Mouse (Mus musculus): ENCODE data around the gene Cyld. TPM values are rescaled to one million over a fixed set of nuclear protein-coding genes. Genes with fewer than 3 reads are reported as not detected.

The Cyld gene
- polyA plus RNA-seq, 1 experiment from 2014 or later, result 13.5 TPM

GRCm38 (mm10) chr8:88683656-88684289, 13.1 kb upstream of the Cyld start:
- H3K36me3 ChIP-seq (ENCODE audit: control insufficient read depth, insufficient read depth, low read length), result no peaks in the 10 kb centered on the region
- DNase-seq (ENCODE audit: low spot score, missing footprints), result no peak
- H3K9ac ChIP-seq (ENCODE audit: low read length), result no peak overlapping the region
- no peaks in the 10 kb centered on the region for H3K27me3 ChIP-seq (ENCODE audit: control insufficient read depth, insufficient read depth, low read length)
- no peaks in the 10 kb centered on the region for H3K9me3 ChIP-seq (ENCODE audit: control insufficient read depth, low read length)
- no peaks in the 10 kb centered on the region for H3K4me1 ChIP-seq (ENCODE audit: control insufficient read depth, insufficient read depth, low read length)
- 88% methylated on average over 7 of the region's 7 CpGs for WGBS
- H3K4me3 ChIP-seq (ENCODE audit: low read depth, low read length), result no peak overlapping the region
- no peak overlapping the region for H3K4me2 ChIP-seq
- no peak for ATAC-seq (ENCODE audit: low FRiP score)
- H3K27ac ChIP-seq (ENCODE audit: low read depth, low read length), result no peak overlapping the region

DNA sequence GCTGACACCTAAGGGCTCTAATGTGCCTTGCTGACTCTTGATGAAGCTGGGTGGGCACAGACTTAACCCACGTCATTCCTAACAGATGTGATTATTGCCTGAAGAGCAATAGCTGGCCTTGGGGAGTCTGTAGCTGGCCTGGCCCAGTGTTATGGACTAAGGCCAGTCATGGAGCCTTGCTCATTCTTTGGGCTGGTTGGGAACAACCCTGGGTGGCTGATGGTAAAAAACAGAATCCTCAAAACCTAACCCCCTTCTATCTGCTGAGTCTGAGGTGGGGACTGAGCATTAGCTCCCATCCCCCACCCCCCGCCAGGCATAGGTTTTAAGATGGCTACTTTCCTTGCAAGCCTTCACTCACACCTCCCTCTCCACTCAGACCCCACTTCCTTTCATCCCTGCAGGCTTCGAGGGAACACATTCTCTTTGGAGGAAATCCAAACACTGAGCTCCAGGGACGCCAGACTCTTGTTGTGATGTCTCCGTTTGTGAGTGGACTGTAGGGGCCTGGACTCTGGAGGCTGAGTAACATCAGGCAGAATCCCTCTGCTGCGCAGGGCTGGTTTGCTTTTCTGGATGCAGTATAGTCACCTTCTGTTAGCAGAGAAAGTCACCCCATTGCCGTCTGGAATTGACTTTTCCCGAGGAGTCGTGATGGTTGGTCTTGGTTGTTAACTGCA, 10.5 kb upstream of the Cyld start:
- H3K27ac ChIP-seq (ENCODE audit: low read depth, low read length), result no peak overlapping the region
- DNase-seq (ENCODE audit: low spot score, missing footprints), result no peak
- H3K4me3 ChIP-seq (ENCODE audit: low read depth, low read length), result no peak overlapping the region
- whole genome bisulfite sequencing, result 73% methylated on average over 9 of the region's 9 CpGs
- H3K4me1 ChIP-seq (ENCODE audit: control insufficient read depth, insufficient read depth, low read length), result no peaks in the 10 kb centered on the region
- H3K4me2 ChIP-seq, result no peak overlapping the region
- H3K9ac ChIP-seq (ENCODE audit: low read length), result no peak overlapping the region
- H3K9me3 ChIP-seq (ENCODE audit: control insufficient read depth, low read length), result no peaks in the 10 kb centered on the region
- no peaks in the 10 kb centered on the region for H3K36me3 ChIP-seq (ENCODE audit: control insufficient read depth, insufficient read depth, low read length)
- ATAC-seq (ENCODE audit: low FRiP score), result no peak
- no peaks in the 10 kb centered on the region for H3K27me3 ChIP-seq (ENCODE audit: control insufficient read depth, insufficient read depth, low read length)

GRCm38 (mm10) chr8:88686906-88687235, 10.0 kb upstream of the Cyld start:
- no peaks in the 10 kb centered on the region for H3K36me3 ChIP-seq (ENCODE audit: control insufficient read depth, insufficient read depth, low read length)
- H3K4me2 ChIP-seq, result no peak overlapping the region
- ATAC-seq (ENCODE audit: low FRiP score) (no peak), DNase-seq (ENCODE audit: low spot score, missing footprints) (no peak)
- H3K27me3 ChIP-seq (ENCODE audit: control insufficient read depth, insufficient read depth, low read length), result no peaks in the 10 kb centered on the region
- H3K4me1 ChIP-seq (ENCODE audit: control insufficient read depth, insufficient read depth, low read length), result no peaks in the 10 kb centered on the region
- no peak overlapping the region for H3K27ac ChIP-seq (ENCODE audit: low read depth, low read length)
- no peak overlapping the region for H3K9ac ChIP-seq (ENCODE audit: low read length)
- WGBS, result 87% methylated on average over 8 of the region's 8 CpGs
- H3K9me3 ChIP-seq (ENCODE audit: control insufficient read depth, low read length), result no peaks in the 10 kb centered on the region
- no peak overlapping the region for H3K4me3 ChIP-seq (ENCODE audit: low read depth, low read length)

DNA sequence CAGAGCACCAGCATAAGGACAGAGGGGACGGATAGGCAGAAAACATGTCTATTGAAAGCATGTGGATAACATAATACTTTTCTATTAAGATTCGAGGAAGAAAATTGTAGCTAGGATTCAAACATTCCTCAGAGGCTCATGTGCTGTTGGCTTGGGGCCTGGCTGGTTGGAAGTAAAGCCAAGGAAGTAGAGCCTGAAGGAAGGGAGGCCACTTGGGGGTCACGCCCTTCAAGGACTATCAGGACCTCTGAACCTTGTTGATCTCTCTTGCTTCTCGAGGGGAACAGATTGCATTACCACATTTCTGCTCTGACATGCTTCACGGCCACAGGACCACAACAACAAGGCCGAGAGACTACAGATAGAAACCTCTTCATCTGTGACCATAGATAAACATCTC, 7.7 kb upstream of the Cyld start:
- Histone ChIP-seq H3K4me3 (ENCODE audit: low read depth, low read length) (no peak overlapping the region), H3K4me2 (no peak overlapping the region), H3K9me3 (ENCODE audit: control insufficient read depth, low read length) (no peaks in the 10 kb centered on the region), H3K27me3 (ENCODE audit: control insufficient read depth, insufficient read depth, low read length) (no peaks in the 10 kb centered on the region), H3K36me3 (ENCODE audit: control insufficient read depth, insufficient read depth, low read length) (no peaks in the 10 kb centered on the region), H3K27ac (ENCODE audit: low read depth, low read length) (no peak overlapping the region), H3K4me1 (ENCODE audit: control insufficient read depth, insufficient read depth, low read length) (no peaks in the 10 kb centered on the region), H3K9ac (ENCODE audit: low read length) (no peak overlapping the region)
- WGBS, result 85% methylated on average over 6 of the region's 6 CpGs
- no peak for ATAC-seq (ENCODE audit: low FRiP score)
- DNase-seq (ENCODE audit: low spot score, missing footprints), result no peak

- Histone ChIP-seq H3K36me3 (ENCODE audit: control insufficient read depth, insufficient read depth, low read length) (no peaks in the 10 kb centered on the region), H3K4me3 (ENCODE audit: low read depth, low read length) (no peak overlapping the region), H3K4me2 (no peak overlapping the region), H3K9me3 (ENCODE audit: control insufficient read depth, low read length) (no peaks in the 10 kb centered on the region), H3K9ac (ENCODE audit: low read length) (no peak overlapping the region), H3K4me1 (ENCODE audit: control insufficient read depth, insufficient read depth, low read length) (no peaks in the 10 kb centered on the region), H3K27ac (ENCODE audit: low read depth, low read length) (no peak overlapping the region), H3K27me3 (ENCODE audit: control insufficient read depth, insufficient read depth, low read length) (no peaks in the 10 kb centered on the region)
- ATAC-seq (ENCODE audit: low FRiP score), result no peak
- 89% methylated on average over 6 of the region's 6 CpGs for WGBS
- no peak for DNase-seq (ENCODE audit: low spot score, missing footprints)
Observed at GRCm38 (mm10) chr8:88689891-88690290, 6.9 kb upstream of the Cyld start.

GRCm38 (mm10) chr8:88691342-88691948, 5.4 kb upstream of the Cyld start:
- Histone ChIP-seq H3K4me2 (no peak overlapping the region), H3K9ac (ENCODE audit: low read length) (no peak overlapping the region), H3K27me3 (ENCODE audit: control insufficient read depth, insufficient read depth, low read length) (no peaks in the 10 kb centered on the region), H3K36me3 (ENCODE audit: control insufficient read depth, insufficient read depth, low read length) (no peaks in the 10 kb centered on the region), H3K4me3 (ENCODE audit: low read depth, low read length) (no peak overlapping the region), H3K4me1 (ENCODE audit: control insufficient read depth, insufficient read depth, low read length) (0 out of 2 replicates have a peak, but pooled peaks cover 2% of the 10 kb centered on the region), H3K9me3 (ENCODE audit: control insufficient read depth, low read length) (no peaks in the 10 kb centered on the region), H3K27ac (ENCODE audit: low read depth, low read length) (no peak overlapping the region)
- ATAC-seq (ENCODE audit: low FRiP score) (no peak), DNase-seq (ENCODE audit: low spot score, missing footprints) (no peak)
- WGBS, result 68% methylated on average over 4 of the region's 4 CpGs

DNA sequence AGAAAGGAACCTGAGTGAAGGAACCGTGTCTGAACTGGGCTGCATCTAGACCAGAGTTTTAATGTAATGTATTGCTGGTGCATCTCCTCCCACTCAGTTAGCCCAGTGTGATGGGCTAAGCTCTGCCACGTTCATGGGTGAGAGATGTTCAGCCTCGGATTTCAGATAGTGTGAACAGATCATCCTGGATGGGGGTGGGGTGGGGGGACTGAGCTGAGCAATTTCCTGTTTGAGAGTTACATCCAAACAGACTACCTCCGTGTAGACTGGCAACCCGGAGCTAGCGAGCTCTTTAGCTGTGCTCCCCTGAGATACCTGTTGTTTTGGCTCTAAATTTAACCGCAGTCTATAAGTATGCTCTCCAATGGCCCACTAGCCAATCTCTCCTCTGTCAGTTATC, 4.9 kb upstream of the Cyld start:
- H3K36me3 ChIP-seq (ENCODE audit: control insufficient read depth, insufficient read depth, low read length), result no peaks in the 10 kb centered on the region
- no peaks in the 10 kb centered on the region for H3K9me3 ChIP-seq (ENCODE audit: control insufficient read depth, low read length)
- H3K4me1 ChIP-seq (ENCODE audit: control insufficient read depth, insufficient read depth, low read length), result 0 out of 2 replicates have a peak, but pooled peaks cover 2% of the 10 kb centered on the region
- no peak for ATAC-seq (ENCODE audit: low FRiP score)
- H3K4me2 ChIP-seq, result no peak overlapping the region
- H3K27me3 ChIP-seq (ENCODE audit: control insufficient read depth, insufficient read depth, low read length), result no peaks in the 10 kb centered on the region
- no peak overlapping the region for H3K27ac ChIP-seq (ENCODE audit: low read depth, low read length)
- H3K9ac ChIP-seq (ENCODE audit: low read length), result no peak overlapping the region
- 63% methylated on average over 7 of the region's 7 CpGs for WGBS
- DNase-seq (ENCODE audit: low spot score, missing footprints), result no peak
- H3K4me3 ChIP-seq (ENCODE audit: low read depth, low read length), result no peak overlapping the region

GRCm38 (mm10) chr8:88692866-88693265, 4.0 kb upstream of the Cyld start:
- Histone ChIP-seq H3K4me2 (no peak overlapping the region), H3K36me3 (ENCODE audit: control insufficient read depth, insufficient read depth, low read length) (no peaks in the 10 kb centered on the region), H3K27me3 (ENCODE audit: control insufficient read depth, insufficient read depth, low read length) (no peaks in the 10 kb centered on the region), H3K4me3 (ENCODE audit: low read depth, low read length) (no peak overlapping the region), H3K27ac (ENCODE audit: low read depth, low read length) (no peak overlapping the region), H3K9ac (ENCODE audit: low read length) (no peak overlapping the region), H3K4me1 (ENCODE audit: control insufficient read depth, insufficient read depth, low read length) (peaks cover 8% of the 10 kb centered on the region), H3K9me3 (ENCODE audit: control insufficient read depth, low read length) (no peaks in the 10 kb centered on the region)
- DNase-seq (ENCODE audit: low spot score, missing footprints), result no peak
- 78% methylated on average over 6 of the region's 6 CpGs for WGBS
- no peak for ATAC-seq (ENCODE audit: low FRiP score)

GRCm38 (mm10) chr8:88693376-88693775, 3.5 kb upstream of the Cyld start:
- Histone ChIP-seq H3K27ac (ENCODE audit: low read depth, low read length) (no peak overlapping the region), H3K9me3 (ENCODE audit: control insufficient read depth, low read length) (no peaks in the 10 kb centered on the region), H3K36me3 (ENCODE audit: control insufficient read depth, insufficient read depth, low read length) (no peaks in the 10 kb centered on the region), H3K27me3 (ENCODE audit: control insufficient read depth, insufficient read depth, low read length) (no peaks in the 10 kb centered on the region), H3K4me2 (no peak overlapping the region), H3K9ac (ENCODE audit: low read length) (no peak overlapping the region), H3K4me1 (ENCODE audit: control insufficient read depth, insufficient read depth, low read length) (peaks cover 11% of the 10 kb centered on the region), H3K4me3 (ENCODE audit: low read depth, low read length) (no peak overlapping the region)
- DNase-seq (ENCODE audit: low spot score, missing footprints) (no peak), ATAC-seq (ENCODE audit: low FRiP score) (no peak)
- WGBS, result 84% methylated on average over 4 of the region's 4 CpGs

Measured in midbrain, embryonic 11.5 days (tissue).